Mouse (Mus musculus) urinary bladder, postnatal 36 days (tissue): ENCODE measurements around the gene 1600012H06Rik.
"Not testable (repeated sequence)": the region's sequence is repeated elsewhere in the genome, so short reads cannot be mapped to it uniquely, and the experiment has no call there.

Source experiments
- DNase-seq, 2 experiments: peaks; one replicate each; pipeline ENCODE4 v3.0.0; 2022; ENCODE audit warnings: low spot score in 2 of 2, mixed read lengths in 1 of 2

The 1600012H06Rik gene

GRCm38 (mm10) chr17:14944551-14944950 is 1.6 kb downstream of the 1600012H06Rik start:
- DNase-seq = peak; percentile 20 to 29

GRCm38 (mm10) chr17:14949161-14949827 is 6.3 kb downstream of the 1600012H06Rik start:
- DNase-seq = peak; percentile 13 to 21

- no peak for DNase-seq
Observed at GRCm38 (mm10) chr17:14953452-14953851, 10.5 kb downstream of the 1600012H06Rik start.

GRCm38 (mm10) chr17:14958686-14959327 is 15.8 kb downstream of the 1600012H06Rik start:
- no peak for DNase-seq

- DNase-seq = no peak
Observed at GRCm38 (mm10) chr17:14959979-14960378, 17.0 kb downstream of the 1600012H06Rik start.

GRCm38 (mm10) chr17:14960520-14960919 is 17.5 kb downstream of the 1600012H06Rik start:
- no peak for DNase-seq

- DNase-seq = peak; percentile 24 to 37
Observed at GRCm38 (mm10) chr17:14960951-14961556, 18.1 kb downstream of the 1600012H06Rik start, which contains the start of gene Phf10. Gene Phf10, minus strand, starts transcription at chr17:14961273.

GRCm38 (mm10) chr17:14961557-14962154 is 18.7 kb downstream of the 1600012H06Rik start:
- not testable (repeated sequence) for DNase-seq

GRCm38 (mm10) chr17:14968373-14968913 is 25.5 kb downstream of the 1600012H06Rik start:
- DNase-seq = not testable (repeated sequence)

- not testable (repeated sequence) for DNase-seq
Observed at GRCm38 (mm10) chr17:14977718-14978361, 34.9 kb downstream of the 1600012H06Rik start.

GRCm38 (mm10) chr17:14978362-14979038 is 35.5 kb downstream of the 1600012H06Rik start, which contains the start of the genes 9030025P20Rik and Gm3417:
Gene 9030025P20Rik, plus strand, starts transcription at chr17:14978468.
Gene Gm3417, minus strand, starts transcription at chr17:14978790.
- not testable (repeated sequence) for DNase-seq

GRCm38 (mm10) chr17:14990116-14990702 is 47.2 kb downstream of the 1600012H06Rik start:
- not testable (repeated sequence) for DNase-seq

GRCm38 (mm10) chr17:14992522-14993138 is 49.6 kb downstream of the 1600012H06Rik start:
- DNase-seq = not testable (repeated sequence)

GRCm38 (mm10) chr17:14993139-14993832 is 50.3 kb downstream of the 1600012H06Rik start:
- DNase-seq = not testable (repeated sequence)

- DNase-seq = not testable (repeated sequence)
Observed at GRCm38 (mm10) chr17:14994140-14994539, 51.2 kb downstream of the 1600012H06Rik start.

- not testable (repeated sequence) for DNase-seq
Observed at GRCm38 (mm10) chr17:15000047-15000446, 57.1 kb downstream of the 1600012H06Rik start.

GRCm38 (mm10) chr17:15009088-15009487 is 66.1 kb downstream of the 1600012H06Rik start:
- DNase-seq = not testable (repeated sequence)
